ENCODE assay signal across 28 mouse cellular contexts in the genomic region with DNA sequence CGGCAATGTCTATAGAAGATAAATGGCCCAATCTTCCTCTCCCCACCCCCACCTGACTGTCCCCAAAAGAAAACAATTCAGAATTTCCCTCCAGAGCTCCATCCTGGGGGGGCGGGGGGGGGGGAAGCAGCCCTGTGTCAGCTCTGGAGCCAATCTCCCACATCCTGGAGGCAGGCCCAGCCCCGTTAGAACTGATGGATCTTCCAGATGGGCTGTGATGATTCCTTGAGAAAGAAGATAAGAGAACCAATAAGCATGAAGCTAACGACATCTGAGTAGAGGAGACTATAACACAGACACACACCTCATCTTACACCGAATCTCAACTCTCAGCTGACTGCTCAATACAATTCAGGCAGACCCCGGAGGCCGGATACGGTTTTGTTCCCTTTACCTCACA.
DNase-seq lines count a peak whose midpoint lies in the region; ATAC-seq lines count a peak whose summit lies in the region.
"Had no signal": no experiment of that assay in that cellular context is flagged by ENCODE, and none has a peak within 500 bp of the region (broad histone marks: within the 10 kb centered on the region; RNA-seq: fewer than 3 reads in every experiment).

No protein-coding gene starts in this region.

- H3K4me2 ChIP-seq in forebrain, embryonic 14.5 days (ENCODE audit: low read length), result no peak overlapping the region
- no peak overlapping the region for H3K4me2 ChIP-seq in limb, embryonic 13.5 days (replicated peaks)
- H3K4me2 ChIP-seq: hindbrain, embryonic 14.5 days; liver, embryonic 11.5 days; lung, embryonic 15.5 days; midbrain, embryonic 11.5 days had no signal

- no peak overlapping the region for H3K9ac ChIP-seq in forebrain, embryonic 14.5 days (ENCODE audit: low read length)
- no peak overlapping the region for H3K9ac ChIP-seq in limb, embryonic 13.5 days
- H3K9ac ChIP-seq: hindbrain, embryonic 14.5 days; lung, embryonic 15.5 days had no signal

- intact Hi-C loops in heart, postnatal 36 days (cut with DNase I), result no loop called here

- peak; percentile 8 for DNase-seq in forebrain, embryonic 14.5 days (ENCODE audit: low spot score)
- DNase-seq in forebrain, embryonic 10.5 days (ENCODE audit: extremely low spot score, low spot score), result no peak
- DNase-seq in heart, adult 18-20 months, result peak; percentile 39 to 71
- DNase-seq in heart, postnatal 36 days, result no peak
- no peak for DNase-seq in limb, embryonic 10.5 days (ENCODE audit: low spot score)
- DNase-seq in skeletal muscle tissue, adult 2 months (ENCODE audit: low read depth, low spot score), result peak; percentile 13
- no peak for DNase-seq in thymus, postnatal 36 days
- DNase-seq: adrenal gland, postnatal 14 days; cerebellum, adult 11 months; cerebellum, adult 9-10 months; cerebellum, postnatal 36 days; kidney, adult 9 months; kidney, postnatal 10 days; layer of hippocampus, adult 9-11 months; lung, postnatal 36 days; right cerebral cortex, postnatal 25 days; spleen, adult 18-20 months; thymus, adult 2 months; thymus, postnatal 4 days had no signal

- no peak overlapping the region for H3K4me3 ChIP-seq in forebrain, embryonic 14.5 days (ENCODE audit: low read depth, low read length)
- no peak overlapping the region for H3K4me3 ChIP-seq in forebrain, embryonic 10.5 days
- no peak overlapping the region for H3K4me3 ChIP-seq in limb, embryonic 13.5 days
- no peak overlapping the region for H3K4me3 ChIP-seq in limb, embryonic 10.5 days
- H3K4me3 ChIP-seq: lung, embryonic 15.5 days had no signal

- H3K9me3 ChIP-seq in forebrain, embryonic 14.5 days (replicated peaks; ENCODE audit: control insufficient read depth, low read length), result no peaks in the 10 kb centered on the region
- H3K9me3 ChIP-seq in forebrain, embryonic 10.5 days, result no peaks in the 10 kb centered on the region
- no peaks in the 10 kb centered on the region; the same call in 1 of the 2 replicates for H3K9me3 ChIP-seq in limb, embryonic 13.5 days
- H3K9me3 ChIP-seq in limb, embryonic 10.5 days (replicated peaks), result no peaks in the 10 kb centered on the region
- H3K9me3 ChIP-seq: lung, embryonic 15.5 days had no signal

- ATAC-seq in forebrain, embryonic 14.5 days, result no peak
- ATAC-seq in limb, embryonic 13.5 days (ENCODE audit: low FRiP score, low read depth), result peak; percentile 32; the same call in 1 of the 2 replicates
- ATAC-seq: forebrain, embryonic 16.5 days; intestine, postnatal 0 days; midbrain, embryonic 16.5 days; Patski had no signal

- whole genome bisulfite sequencing in forebrain, embryonic 14.5 days, result 79% methylated on average over 8 of the region's 8 CpGs
- 82% methylated on average over 8 of the region's 8 CpGs for WGBS in forebrain, embryonic 10.5 days
- WGBS in limb, embryonic 13.5 days, result 54% methylated on average over 8 of the region's 8 CpGs
- 73% methylated on average over 8 of the region's 8 CpGs for WGBS in limb, embryonic 10.5 days

- H3K27ac ChIP-seq in forebrain, embryonic 14.5 days (ENCODE audit: low read depth, low read length), result no peak overlapping the region
- H3K27ac ChIP-seq in forebrain, embryonic 10.5 days, result no peak overlapping the region
- no peak overlapping the region for H3K27ac ChIP-seq in limb, embryonic 13.5 days
- no peak overlapping the region for H3K27ac ChIP-seq in limb, embryonic 10.5 days
- H3K27ac ChIP-seq: hindbrain, embryonic 14.5 days; lung, embryonic 15.5 days had no signal

- H3K36me3 ChIP-seq in forebrain, embryonic 14.5 days (ENCODE audit: control insufficient read depth, insufficient read depth, low read length), result no peaks in the 10 kb centered on the region
- no peaks in the 10 kb centered on the region for H3K36me3 ChIP-seq in forebrain, embryonic 10.5 days (replicated peaks)
- no peaks in the 10 kb centered on the region for H3K36me3 ChIP-seq in limb, embryonic 13.5 days
- no peaks in the 10 kb centered on the region for H3K36me3 ChIP-seq in limb, embryonic 10.5 days
- H3K36me3 ChIP-seq: lung, embryonic 15.5 days had no signal

- H3K27me3 ChIP-seq in forebrain, embryonic 14.5 days (replicated peaks; ENCODE audit: control insufficient read depth, insufficient read depth, low read length), result no peaks in the 10 kb centered on the region
- no peaks in the 10 kb centered on the region for H3K27me3 ChIP-seq in forebrain, embryonic 10.5 days (ENCODE audit: poor library complexity, severe bottlenecking)
- no peaks in the 10 kb centered on the region for H3K27me3 ChIP-seq in limb, embryonic 13.5 days
- H3K27me3 ChIP-seq in limb, embryonic 10.5 days (ENCODE audit: low read depth, poor library complexity, severe bottlenecking), result no peaks in the 10 kb centered on the region
- H3K27me3 ChIP-seq: lung, embryonic 15.5 days; Patski had no signal

- H3K4me1 ChIP-seq in forebrain, embryonic 14.5 days (ENCODE audit: control insufficient read depth, insufficient read depth, low read length), result no peaks in the 10 kb centered on the region
- H3K4me1 ChIP-seq in forebrain, embryonic 10.5 days, result no peaks in the 10 kb centered on the region
- H3K4me1 ChIP-seq in limb, embryonic 13.5 days, result no peaks in the 10 kb centered on the region
- peaks cover 10% of the 10 kb centered on the region for H3K4me1 ChIP-seq in limb, embryonic 10.5 days
- H3K4me1 ChIP-seq: lung, embryonic 15.5 days had no signal

Comparison
In these comparisons a context has a peak if more than half of its experiments do, and no peak if none do; other contexts are left out.
1. DNase-seq: peak in forebrain, embryonic 14.5 days (single experiment), heart, adult 18-20 months (2 of 2) and skeletal muscle tissue, adult 2 months (single experiment); none in forebrain, embryonic 10.5 days (single experiment), heart, postnatal 36 days (0 of 2), limb, embryonic 10.5 days (single experiment) and thymus, postnatal 36 days (0 of 2).